Mouse (Mus musculus): ENCODE results near the gene Gm12887. TPM values are rescaled to one million over a fixed set of nuclear protein-coding genes. Genes with fewer than 3 reads are reported as not detected.

The Gm12887 gene
- not detected for total RNA-seq (2021)
- long read RNA-seq, experiment 1 = 0 reads
- long read RNA-seq, experiment 2 = 0 reads

DNA sequence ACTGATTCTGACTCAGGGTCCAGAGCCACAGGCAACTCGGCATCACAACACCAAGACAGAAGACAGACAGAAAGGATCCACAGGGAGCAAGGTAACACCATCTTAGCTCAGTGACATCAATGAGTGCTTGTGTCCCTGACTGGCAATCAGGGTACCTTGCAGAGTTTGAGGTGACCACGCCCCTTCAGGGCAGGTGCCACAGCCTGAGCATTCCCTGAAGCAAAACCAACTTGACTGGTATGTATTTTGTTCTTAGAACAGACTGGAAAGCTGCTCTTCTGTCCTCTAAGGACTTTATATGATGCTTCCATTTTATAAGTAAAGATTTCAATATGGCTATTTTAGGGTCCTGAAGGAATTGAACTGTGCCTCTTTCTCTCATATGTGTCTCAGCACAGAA is at the start of gene Gm12887:
Gene Gm12887 (minus strand): TSS at position 101 of the 400 bp plus-strand sequence.
- DNase-seq (ENCODE audit: low spot score in 2 of 2) = no peak
- intact Hi-C loops (cut with DNase I) = no loop called here

DNA sequence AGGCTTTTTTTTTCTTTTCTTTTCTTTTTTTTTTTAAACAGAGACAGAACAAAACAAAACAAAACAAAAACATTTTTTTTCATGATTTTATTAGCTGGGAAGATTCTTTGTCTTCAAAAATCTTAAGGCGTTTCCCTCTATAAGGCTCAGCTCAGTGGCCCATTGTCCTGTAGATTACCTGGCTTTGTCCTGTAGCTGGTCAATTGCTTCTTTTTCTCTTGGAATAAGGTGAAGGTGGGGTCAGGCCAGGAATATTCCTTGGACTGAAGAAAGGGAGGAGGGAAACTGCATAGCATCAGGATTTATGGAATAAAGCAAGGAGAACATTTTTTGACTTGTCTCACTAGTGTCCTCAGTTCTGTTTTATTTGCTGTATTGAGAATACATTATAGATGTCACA is 35.1 kb upstream of the Gm12887 start:
- intact Hi-C loops (cut with DNase I) = no loop called here
- DNase-seq (ENCODE audit: low spot score in 2 of 2) = no peak

Other genes with a start within 250 kb of the Gm12887 start
- not detected for gene Gm12886, start 199.0 kb downstream of the Gm12887 start, total RNA-seq (2021)